Mouse (Mus musculus) thymus, adult 2 months (tissue): ENCODE results near the gene Stk40. TPM values are rescaled to one million over a fixed set of nuclear protein-coding genes. Genes with fewer than 3 reads are reported as not detected.
"Not testable (repeated sequence)": the region's sequence is repeated elsewhere in the genome, so short reads cannot be mapped to it uniquely, and the experiment has no call there.

Source experiments
- DNase-seq: peaks from one replicate; pipeline ENCODE4 v3.0.0; 2021
- H3K27ac ChIP-seq: fragments of 200-500 bp; 2 replicates; pipeline ENCODE4 v1.5.1; 2012; ENCODE audit warnings: low read length, control low read depth; ENCODE audit not compliant: control insufficient read depth, insufficient read depth
- H3K27me3 ChIP-seq: fragments of 200-500 bp; 2 replicates; pipeline ENCODE4 v1.6.1; 2012; ENCODE audit warnings: mild to moderate bottlenecking, low read length, moderate library complexity, mixed read lengths; ENCODE audit not compliant: control insufficient read depth, insufficient read depth
- H3K36me3 ChIP-seq: fragments of 200-500 bp; 2 replicates; pipeline ENCODE4 v1.6.1; 2012; ENCODE audit warnings: mild to moderate bottlenecking, low read length, moderate library complexity; ENCODE audit not compliant: control insufficient read depth, insufficient read depth
- H3K4me1 ChIP-seq: fragments of 200-500 bp; replicated peaks from 2 replicates; pipeline ENCODE4 v1.6.1; 2012; ENCODE audit warnings: low read length; ENCODE audit not compliant: control insufficient read depth, insufficient read depth
- H3K4me3 ChIP-seq: fragments of 200-500 bp; 2 replicates; pipeline ENCODE4 v1.5.1; 2012; ENCODE audit warnings: mild to moderate bottlenecking, low read length, control low read depth, moderate library complexity; ENCODE audit not compliant: control insufficient read depth, insufficient read depth
- CTCF ChIP-seq: fragments of 200-500 bp; IDR thresholded peaks from 2 replicates; pipeline ENCODE4 v1.5.1; 2012; ENCODE audit warnings: mild to moderate bottlenecking, control low read depth, low read length, moderate library complexity, borderline replicate concordance; ENCODE audit not compliant: control insufficient read depth, poor library complexity, insufficient read depth; ENCODE audit errors: extremely low read depth
- POLR2A ChIP-seq: fragments of 200-500 bp; IDR thresholded peaks from 2 replicates; pipeline ENCODE4 v1.6.1; 2012; ENCODE audit warnings: mild to moderate bottlenecking, low read length, control low read depth, moderate library complexity; ENCODE audit not compliant: control insufficient read depth, poor library complexity, insufficient read depth; ENCODE audit errors: extremely low read depth
- WGBS: fragments of 180-500 bp; shearing (Covaris S2); methylation state at CpG from one replicate; pipeline ENCODE4 v1.1.7; 2018; 5-methylcytosine and 5-hydroxymethylcytosine counted together
- polyA plus RNA-seq: library from polyadenylated mRNA; depleted of rRNA; stranded (reverse); fragments of >200 nt; gene quantifications from 2 replicates; pipeline ENCODE4 v1.2.3, GENCODE M21; 2012

Stk40 gene
- polyA plus RNA-seq, 1 experiment = 36.5 TPM

DNA sequence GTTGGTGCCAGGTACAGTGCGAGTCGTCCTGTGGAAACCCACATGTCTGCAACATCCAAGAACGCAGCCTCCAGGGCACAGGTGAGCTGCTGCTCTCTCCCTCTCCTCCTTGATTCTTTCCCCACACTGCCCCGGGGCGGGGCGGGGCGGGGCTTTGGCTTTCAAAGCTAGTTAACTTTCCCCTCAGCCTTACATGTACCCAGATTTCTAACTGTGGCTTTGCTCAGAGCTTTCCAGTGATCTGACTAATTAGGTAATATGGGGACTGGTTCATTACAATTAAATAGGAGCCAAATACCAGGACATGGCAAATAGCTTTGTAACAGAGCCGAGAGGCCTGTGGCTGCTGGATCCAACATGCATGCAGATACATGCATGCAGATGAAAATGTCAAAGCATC lies 19.4 kb upstream of the Stk40 start:
- no peak overlapping the region for H3K27ac ChIP-seq
- peaks cover 3% of the 10 kb centered on the region for H3K4me1 ChIP-seq
- no peak overlapping the region for H3K4me3 ChIP-seq
- no peaks in the 10 kb centered on the region for H3K27me3 ChIP-seq
- no peak for DNase-seq
- H3K36me3 ChIP-seq = no peaks in the 10 kb centered on the region
- 91% methylated on average over 8 of the region's 8 CpGs for WGBS
- no peak for TF ChIP-seq POLR2A
- no peak for TF ChIP-seq CTCF

- peak; percentile 78 for DNase-seq
- peak; percentile 75; the same call in 1 of the 2 replicates for TF ChIP-seq CTCF
- TF ChIP-seq POLR2A = no peak
- no peaks in the 10 kb centered on the region for H3K27me3 ChIP-seq
- H3K4me3 ChIP-seq = no peak overlapping the region
- 18% methylated on average over 7 of the region's 7 CpGs for WGBS
- H3K27ac ChIP-seq = no peak overlapping the region
- peaks cover 17% of the 10 kb centered on the region for H3K4me1 ChIP-seq
- H3K36me3 ChIP-seq = no peaks in the 10 kb centered on the region
These were observed 17.7 kb upstream of the Stk40 start for GRCm38 (mm10) chr4:126085996-126086576.

GRCm38 (mm10) chr4:126090101-126090847 lies 13.5 kb upstream of the Stk40 start:
- no peaks in the 10 kb centered on the region for H3K27me3 ChIP-seq
- peak; percentile 58 for DNase-seq
- WGBS = 8% methylated on average over 7 of the region's 7 CpGs
- TF ChIP-seq POLR2A (0 out of 2 replicates have a peak, but pooled peaks have one; percentile 21), CTCF (no peak)
- no peaks in the 10 kb centered on the region for H3K36me3 ChIP-seq
- H3K4me3 ChIP-seq = no peak overlapping the region
- peaks cover 20% of the 10 kb centered on the region for H3K4me1 ChIP-seq
- peak overlapping the region; percentile 91 for H3K27ac ChIP-seq

GRCm38 (mm10) chr4:126090848-126091124 lies 13.0 kb upstream of the Stk40 start:
- Histone ChIP-seq H3K36me3 (no peaks in the 10 kb centered on the region), H3K4me1 (peaks cover 20% of the 10 kb centered on the region), H3K27me3 (no peaks in the 10 kb centered on the region), H3K4me3 (no peak overlapping the region), H3K27ac (peak overlapping the region; percentile 91)
- TF ChIP-seq CTCF (no peak), POLR2A (no peak)
- WGBS = 67% methylated on average over 4 of the region's 4 CpGs
- DNase-seq = no peak

GRCm38 (mm10) chr4:126091873-126092272 lies 11.9 kb upstream of the Stk40 start:
- no peak for TF ChIP-seq CTCF
- TF ChIP-seq POLR2A = no peak
- Histone ChIP-seq H3K4me1 (peaks cover 22% of the 10 kb centered on the region), H3K4me3 (no peak overlapping the region), H3K27ac (no peak overlapping the region), H3K27me3 (no peaks in the 10 kb centered on the region), H3K36me3 (no peaks in the 10 kb centered on the region)
- no peak for DNase-seq
- WGBS = 89% methylated on average over 8 of the region's 8 CpGs

DNA sequence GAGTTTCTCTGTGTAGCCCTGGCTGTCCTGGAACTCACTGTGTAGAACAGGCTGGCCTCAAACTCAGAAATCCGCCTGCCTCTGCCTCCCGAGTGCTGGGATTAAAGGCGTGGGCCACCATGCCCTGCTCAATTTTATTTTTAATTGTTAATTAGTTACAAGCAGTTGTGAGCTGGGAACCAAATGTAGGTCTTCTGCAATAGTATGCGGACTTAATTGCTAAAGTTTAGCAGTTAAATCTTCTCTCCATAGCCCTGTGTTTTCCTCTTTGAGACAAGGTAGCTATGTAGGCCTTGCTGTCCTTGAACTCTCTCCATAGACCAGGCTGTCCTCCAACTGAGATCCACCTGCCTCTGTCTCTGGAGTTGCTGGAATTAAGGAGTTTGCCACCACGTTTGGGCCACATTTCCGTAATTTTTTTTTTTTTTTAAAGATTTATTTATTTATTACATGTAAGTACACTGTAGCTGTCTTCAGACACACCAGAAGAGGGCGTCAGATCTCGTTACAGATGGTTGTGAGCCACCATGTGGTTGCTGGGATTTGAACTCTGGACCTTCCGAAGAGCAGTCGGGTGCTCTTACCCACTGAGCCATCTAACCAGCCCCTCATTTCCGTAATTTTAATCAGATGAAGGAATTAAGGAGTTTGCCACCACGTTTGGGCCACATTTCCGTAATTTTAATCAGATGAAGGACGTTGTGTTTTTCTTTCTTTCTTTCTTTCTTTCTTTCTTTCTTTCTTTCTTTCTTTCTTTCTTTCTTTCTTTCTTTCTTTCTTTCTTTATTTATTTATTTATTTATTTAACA lies 7.9 kb upstream of the Stk40 start:
- H3K4me3 ChIP-seq, DNase-seq, H3K36me3 ChIP-seq, H3K27me3 ChIP-seq, H3K27ac ChIP-seq: not testable (repeated sequence)
- WGBS = 52% methylated on average over 14 of the region's 14 CpGs
- peaks cover 14% of the 10 kb centered on the region for H3K4me1 ChIP-seq
